Mouse (Mus musculus) thymus, adult 2 months (tissue): ENCODE data around the gene Gpr87. TPM values are rescaled to one million over a fixed set of nuclear protein-coding genes. Genes with fewer than 3 reads are reported as not detected.

ENCODE experiments used
- DNase-seq: peaks from one replicate; pipeline ENCODE4 v3.0.0; 2021
- H3K27ac ChIP-seq: fragments of 200-500 bp; 2 replicates; pipeline ENCODE4 v1.5.1; 2012; ENCODE audit warnings: low read length, control low read depth; ENCODE audit not compliant: control insufficient read depth, insufficient read depth
- H3K27me3 ChIP-seq: fragments of 200-500 bp; 2 replicates; pipeline ENCODE4 v1.6.1; 2012; ENCODE audit warnings: mild to moderate bottlenecking, low read length, moderate library complexity, mixed read lengths; ENCODE audit not compliant: control insufficient read depth, insufficient read depth
- H3K36me3 ChIP-seq: fragments of 200-500 bp; 2 replicates; pipeline ENCODE4 v1.6.1; 2012; ENCODE audit warnings: mild to moderate bottlenecking, low read length, moderate library complexity; ENCODE audit not compliant: control insufficient read depth, insufficient read depth
- H3K4me1 ChIP-seq: fragments of 200-500 bp; replicated peaks from 2 replicates; pipeline ENCODE4 v1.6.1; 2012; ENCODE audit warnings: low read length; ENCODE audit not compliant: control insufficient read depth, insufficient read depth
- H3K4me3 ChIP-seq: fragments of 200-500 bp; 2 replicates; pipeline ENCODE4 v1.5.1; 2012; ENCODE audit warnings: mild to moderate bottlenecking, low read length, control low read depth, moderate library complexity; ENCODE audit not compliant: control insufficient read depth, insufficient read depth
- CTCF ChIP-seq: fragments of 200-500 bp; IDR thresholded peaks from 2 replicates; pipeline ENCODE4 v1.5.1; 2012; ENCODE audit warnings: mild to moderate bottlenecking, control low read depth, low read length, moderate library complexity, borderline replicate concordance; ENCODE audit not compliant: control insufficient read depth, poor library complexity, insufficient read depth; ENCODE audit errors: extremely low read depth
- POLR2A ChIP-seq: fragments of 200-500 bp; IDR thresholded peaks from 2 replicates; pipeline ENCODE4 v1.6.1; 2012; ENCODE audit warnings: mild to moderate bottlenecking, low read length, control low read depth, moderate library complexity; ENCODE audit not compliant: control insufficient read depth, poor library complexity, insufficient read depth; ENCODE audit errors: extremely low read depth
- WGBS: fragments of 180-500 bp; shearing (Covaris S2); methylation state at CpG from one replicate; pipeline ENCODE4 v1.1.7; 2018; 5-methylcytosine and 5-hydroxymethylcytosine counted together
- polyA plus RNA-seq: library from polyadenylated mRNA; depleted of rRNA; stranded (reverse); fragments of >200 nt; gene quantifications from 2 replicates; pipeline ENCODE4 v1.2.3, GENCODE M21; 2012; rRNA removed

The Gpr87 gene
- polyA plus RNA-seq, 1 experiment, result 3.7 TPM

DNA sequence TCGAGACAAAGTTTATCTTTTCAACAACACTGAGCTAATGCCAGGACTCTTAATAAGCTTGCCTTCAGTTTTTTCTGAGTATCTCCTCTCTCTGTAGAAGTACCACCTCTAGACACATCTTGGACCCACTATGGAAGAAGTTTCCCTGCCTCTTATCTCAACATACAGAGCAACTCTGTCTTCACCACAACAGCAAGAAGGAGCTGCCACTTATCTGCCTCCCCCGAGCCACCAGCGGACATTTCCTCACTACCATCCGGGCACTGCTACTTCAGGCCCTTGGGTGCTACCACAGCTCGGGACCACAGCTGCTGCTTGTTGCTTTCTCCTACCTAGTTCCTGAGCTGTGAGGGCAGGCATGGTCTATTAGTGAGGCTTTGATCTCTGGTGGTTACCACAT, 61.7 kb downstream of the Gpr87 start:
- Histone ChIP-seq H3K27ac (no peak overlapping the region), H3K4me1 (peaks cover 15% of the 10 kb centered on the region), H3K27me3 (no peaks in the 10 kb centered on the region), H3K36me3 (no peaks in the 10 kb centered on the region), H3K4me3 (no peak overlapping the region)
- no peak for DNase-seq
- no peak for TF ChIP-seq POLR2A
- no peak for TF ChIP-seq CTCF
- WGBS, result 37% methylated on average over 5 of the region's 5 CpGs

DNA sequence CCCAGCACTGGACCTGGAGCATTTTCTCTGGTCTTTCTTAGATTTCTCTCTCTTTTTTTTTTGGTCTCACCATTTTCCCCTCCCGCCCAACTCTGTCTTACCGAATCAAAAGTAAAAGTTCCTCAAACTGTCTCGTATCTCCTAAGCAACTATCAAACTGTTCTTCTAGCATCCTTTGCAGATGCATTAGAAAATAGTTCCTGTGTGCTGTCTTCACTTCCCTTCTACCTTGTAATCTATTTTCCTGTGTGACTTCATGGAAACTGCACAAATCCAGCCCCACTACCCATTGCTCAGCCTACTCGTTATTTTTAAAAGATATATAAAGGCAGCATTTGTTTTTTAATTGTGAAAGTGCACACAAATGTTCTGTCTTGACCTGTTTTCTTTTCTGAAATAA, 62.9 kb downstream of the Gpr87 start:
- TF ChIP-seq CTCF (no peak), POLR2A (no peak)
- Histone ChIP-seq H3K4me1 (peaks cover 15% of the 10 kb centered on the region), H3K27me3 (no peaks in the 10 kb centered on the region), H3K36me3 (no peaks in the 10 kb centered on the region), H3K27ac (0 out of 2 replicates have a peak overlapping the region, but pooled peaks have one; percentile 3), H3K4me3 (no peak overlapping the region)
- no peak for DNase-seq
- WGBS, result 18% methylated on average over 4 of the region's 4 CpGs

DNA sequence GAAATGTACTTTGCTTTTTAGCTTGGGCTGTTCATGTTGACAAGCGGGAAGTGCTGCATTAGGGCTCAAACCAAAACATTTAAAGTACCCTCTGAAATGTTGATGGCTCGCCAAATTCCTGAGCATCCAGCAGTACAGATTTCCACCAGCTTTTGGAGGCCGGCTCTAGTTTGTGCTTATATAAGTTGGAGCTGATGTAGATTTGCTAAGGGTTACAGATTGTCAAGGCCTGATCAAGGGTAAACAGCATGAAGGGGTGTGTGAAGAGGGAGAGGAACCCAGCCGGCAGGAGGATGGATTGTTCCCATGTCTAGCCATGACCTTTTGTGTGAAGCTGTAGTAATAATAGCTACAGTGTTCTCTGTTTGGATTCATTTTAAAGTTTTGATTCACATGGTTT, 63.8 kb downstream of the Gpr87 start:
- 68% methylated on average over 4 of the region's 4 CpGs for WGBS
- no peak overlapping the region for H3K27ac ChIP-seq
- H3K4me1 ChIP-seq, result peaks cover 15% of the 10 kb centered on the region
- no peak for TF ChIP-seq CTCF
- TF ChIP-seq POLR2A, result no peak
- H3K27me3 ChIP-seq, result no peaks in the 10 kb centered on the region
- DNase-seq, result no peak
- H3K36me3 ChIP-seq, result no peaks in the 10 kb centered on the region
- H3K4me3 ChIP-seq, result no peak overlapping the region

DNA sequence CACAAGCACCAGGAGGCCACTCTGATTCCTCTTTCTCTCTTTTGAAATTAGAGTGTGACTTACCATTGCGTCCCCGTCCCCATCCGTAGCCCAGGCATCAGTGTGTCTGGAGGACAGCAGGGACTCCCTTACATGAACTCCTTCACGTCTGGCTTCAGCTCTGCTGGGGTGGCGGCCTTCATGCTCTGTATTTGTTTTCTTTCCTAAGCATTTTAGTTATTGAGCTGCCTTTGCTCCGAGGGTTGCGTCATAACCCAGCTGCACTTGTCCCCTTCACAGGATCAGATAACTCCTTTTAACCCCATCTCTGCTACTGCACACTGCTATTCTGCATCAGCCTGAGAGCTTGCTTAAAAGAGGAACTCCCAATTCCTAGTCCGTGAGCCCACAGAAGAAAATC, 64.5 kb downstream of the Gpr87 start:
- Histone ChIP-seq H3K27ac (peak overlapping the region; percentile 64; the same call in 1 of the 2 replicates), H3K36me3 (no peaks in the 10 kb centered on the region), H3K27me3 (no peaks in the 10 kb centered on the region), H3K4me1 (peaks cover 15% of the 10 kb centered on the region), H3K4me3 (peak overlapping the region; percentile 43)
- 3% methylated on average over 8 of the region's 8 CpGs for WGBS
- DNase-seq, result peak; percentile 35
- TF ChIP-seq POLR2A (no peak), CTCF (no peak)

DNA sequence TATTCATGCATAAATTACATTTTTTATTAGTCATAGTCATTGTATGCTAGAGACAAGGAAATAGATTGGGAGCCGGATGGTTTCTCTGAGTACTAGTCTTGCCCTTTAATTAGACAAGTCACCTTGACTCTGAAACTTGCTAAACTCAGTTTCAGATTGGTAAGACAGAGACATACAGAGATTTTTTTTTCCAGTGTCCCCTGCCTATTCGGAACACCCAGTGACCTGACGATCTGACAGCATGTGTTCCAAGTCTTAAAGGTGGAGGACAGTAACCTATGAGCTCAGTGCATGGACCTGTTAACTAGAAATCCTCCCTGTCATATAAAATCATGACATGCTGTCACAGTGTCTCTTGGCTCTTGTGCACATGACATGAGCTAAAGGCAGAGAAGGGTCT, 65.4 kb downstream of the Gpr87 start:
- Histone ChIP-seq H3K4me1 (peaks cover 15% of the 10 kb centered on the region), H3K4me3 (no peak overlapping the region), H3K36me3 (no peaks in the 10 kb centered on the region), H3K27ac (no peak overlapping the region), H3K27me3 (no peaks in the 10 kb centered on the region)
- DNase-seq, result no peak
- TF ChIP-seq POLR2A (no peak), CTCF (no peak)
- 36% methylated on average over 3 of the region's 3 CpGs for WGBS

Other genes starting within 250 kb of the Gpr87 start
- gene Med12l, start 189.3 kb downstream of the Gpr87 start, polyA plus RNA-seq, result 3.3 and 4.2 TPM in 2 replicates
- gene Gpr171, start 93.3 kb downstream of the Gpr87 start, polyA plus RNA-seq, result 14.3 and 15.0 TPM in 2 replicates
- 3.9 and 5.3 TPM in 2 replicates for gene P2ry14, start 41.5 kb downstream of the Gpr87 start, polyA plus RNA-seq
- 9.4 and 10.4 TPM in 2 replicates for gene P2ry13, start 15.8 kb upstream of the Gpr87 start, polyA plus RNA-seq
- gene P2ry12, start 67.8 kb upstream of the Gpr87 start, polyA plus RNA-seq, result 13.6 and 15.7 TPM in 2 replicates
- gene Igsf10, start 149.3 kb upstream of the Gpr87 start, polyA plus RNA-seq, result 0.50 and 0.51 TPM in 2 replicates